Mouse (Mus musculus) urinary bladder, postnatal 36 days (tissue): Measurements from ENCODE around the gene Uqcrh.

Experiments
- DNase-seq, 2 experiments: peaks; one replicate each; pipeline ENCODE4 v3.0.0; 2022; ENCODE audit warnings: low spot score in 2 of 2, mixed read lengths in 1 of 2

Gene Uqcrh

GRCm38 (mm10) chr4:116057559-116057958 lies 17.3 kb downstream of the Uqcrh start:
- no peak for DNase-seq

DNA sequence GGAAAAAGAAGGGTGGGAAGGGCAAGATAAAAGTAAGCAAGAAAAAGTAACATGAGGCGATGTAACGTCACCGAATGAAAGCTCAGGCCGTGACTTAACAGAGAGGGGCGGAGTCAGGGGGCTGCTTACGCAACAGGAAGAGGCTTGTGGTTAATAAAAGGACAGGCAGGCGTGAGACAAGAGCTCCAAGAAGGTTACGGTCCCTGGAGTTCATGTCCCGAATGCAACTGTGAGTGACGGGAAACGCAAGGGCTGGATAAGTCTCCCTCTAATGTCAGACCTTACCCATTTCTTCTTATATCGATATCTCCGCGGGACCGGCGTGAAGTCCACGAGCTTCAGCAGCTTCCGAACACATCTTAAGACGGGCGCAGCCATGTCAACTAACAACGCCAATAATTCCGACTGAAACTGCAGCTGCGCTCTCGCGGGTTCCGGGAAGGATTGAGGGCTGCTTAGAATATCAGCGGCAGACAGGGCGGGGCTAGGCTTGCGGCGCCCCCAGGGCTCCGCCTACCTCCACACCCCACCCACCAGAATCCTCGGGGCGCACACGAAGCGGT lies 21.4 kb downstream of the Uqcrh start, which contains the start of gene Nsun4:
Gene Nsun4 (minus strand): TSS at position 478 of the 563 bp plus-strand sequence.
- peak; percentile 84 to 91 for DNase-seq

DNA sequence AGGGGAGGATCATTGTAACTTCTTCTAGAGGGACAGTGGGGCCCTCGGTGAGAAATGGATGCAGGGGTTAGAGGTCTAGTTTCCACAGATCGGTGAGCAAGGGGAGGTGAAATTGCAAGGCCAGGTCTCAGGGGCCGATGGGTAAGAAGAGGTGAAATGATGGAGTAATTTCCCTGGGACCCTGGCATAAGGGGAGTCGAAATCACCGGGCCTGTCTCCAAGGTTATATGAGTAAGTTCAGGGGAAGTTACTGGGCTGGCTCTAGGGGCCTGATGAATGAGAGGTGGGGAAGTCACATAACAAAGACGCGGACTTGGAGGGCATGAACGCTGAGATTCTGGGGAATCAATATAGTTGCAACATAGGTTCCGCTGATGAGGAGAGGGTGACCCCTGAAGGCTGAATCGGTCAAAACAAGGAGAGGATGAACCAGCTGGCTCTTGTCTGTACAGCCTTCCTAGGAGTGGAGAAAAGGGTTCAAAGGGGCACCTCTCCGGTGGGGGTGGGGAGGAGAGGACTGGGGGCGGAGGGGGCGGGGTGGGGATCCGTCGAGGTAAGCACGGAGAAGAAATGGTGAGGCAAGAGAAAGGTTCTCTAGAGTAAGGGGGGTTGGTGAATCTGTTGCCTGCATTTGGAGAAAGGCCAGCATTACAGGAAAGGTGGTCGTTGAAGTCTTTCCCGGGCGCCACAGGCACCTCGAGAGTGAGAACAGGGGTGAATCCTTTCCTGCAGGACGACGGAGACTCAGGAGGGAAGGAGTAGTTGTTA lies 22.2 kb downstream of the Uqcrh start:
- peak in 1 of 2 experiments; percentile 24 for DNase-seq

- DNase-seq = no peak
Measured at GRCm38 (mm10) chr4:116049211-116049610, 25.7 kb downstream of the Uqcrh start.

- peak in 1 of 2 experiments; percentile 7 for DNase-seq
Measured at GRCm38 (mm10) chr4:116048130-116048920, 26.5 kb downstream of the Uqcrh start.

GRCm38 (mm10) chr4:116047681-116048080 lies 27.2 kb downstream of the Uqcrh start:
- DNase-seq = no peak

- DNase-seq = no peak
Measured at GRCm38 (mm10) chr4:116046604-116047003, 28.3 kb downstream of the Uqcrh start.

DNA sequence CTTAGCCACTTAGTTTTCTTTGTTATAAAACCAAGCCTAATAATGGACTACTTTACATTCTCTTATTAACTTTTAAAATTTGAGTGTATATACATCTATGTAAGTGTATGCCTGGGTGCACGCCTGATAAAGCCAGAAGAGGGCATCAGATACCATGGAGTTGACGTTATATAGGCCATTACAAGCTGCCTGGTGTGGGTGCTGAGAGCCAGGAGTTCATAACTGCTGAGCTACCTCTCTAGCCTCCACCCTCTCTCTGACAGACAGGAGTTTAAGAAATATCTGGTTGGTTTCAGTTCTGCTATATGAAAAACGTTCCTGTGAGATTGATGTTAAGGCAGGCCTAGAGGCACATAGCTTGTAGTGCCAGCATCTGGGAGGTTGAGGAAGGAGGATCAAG lies 32.7 kb downstream of the Uqcrh start:
- DNase-seq = no peak

- no peak for DNase-seq
Measured at GRCm38 (mm10) chr4:116040466-116040865, 34.4 kb downstream of the Uqcrh start.

- DNase-seq = no peak
Measured at GRCm38 (mm10) chr4:116033374-116033773, 41.5 kb downstream of the Uqcrh start.

- DNase-seq = no peak
Measured at GRCm38 (mm10) chr4:116032906-116033305, 42.0 kb downstream of the Uqcrh start.

DNA sequence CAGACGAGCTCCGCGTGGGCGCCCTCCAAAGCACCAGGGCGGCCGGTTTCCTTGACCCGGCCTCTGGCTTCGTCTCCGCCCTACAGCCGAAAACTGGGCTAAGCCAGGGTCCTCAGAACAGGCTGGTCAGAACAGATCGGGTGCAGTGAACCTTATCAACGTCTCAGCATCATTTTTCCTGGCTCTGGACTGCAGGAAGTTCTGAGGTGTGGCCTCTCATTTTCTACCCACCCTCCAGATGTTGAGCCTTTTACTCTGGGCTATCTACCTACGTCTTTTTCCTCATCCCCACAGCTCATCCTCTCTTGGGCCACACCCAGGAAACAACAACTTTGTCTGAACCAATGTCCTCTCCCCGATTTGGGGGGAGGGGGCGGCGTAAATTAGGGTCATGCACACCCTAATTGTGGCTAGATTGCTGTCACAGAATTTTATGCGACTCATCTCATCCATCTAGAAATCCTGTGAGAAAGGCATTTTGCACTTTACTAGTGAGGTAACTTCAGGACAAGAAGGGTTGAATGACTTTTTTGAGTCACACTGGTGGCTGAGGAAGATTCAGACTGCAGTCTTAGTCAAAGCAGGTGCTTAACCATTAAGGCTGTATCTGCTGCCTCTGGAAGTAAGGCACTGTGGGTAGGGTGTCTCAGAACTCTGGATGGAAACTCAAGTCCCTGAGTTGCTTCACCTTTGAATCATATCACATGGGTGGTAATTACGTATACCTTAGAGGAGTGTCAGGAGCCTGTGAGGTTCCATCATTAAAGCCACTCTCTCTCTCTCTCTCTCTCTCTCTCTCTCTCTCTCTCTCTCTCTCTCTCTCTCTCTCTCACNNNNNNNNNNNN lies 56.7 kb downstream of the Uqcrh start, which contains the start of gene Faah:
Gene Faah (minus strand): TSS at position 25 of the 845 bp plus-strand sequence.
- no peak for DNase-seq

DNA sequence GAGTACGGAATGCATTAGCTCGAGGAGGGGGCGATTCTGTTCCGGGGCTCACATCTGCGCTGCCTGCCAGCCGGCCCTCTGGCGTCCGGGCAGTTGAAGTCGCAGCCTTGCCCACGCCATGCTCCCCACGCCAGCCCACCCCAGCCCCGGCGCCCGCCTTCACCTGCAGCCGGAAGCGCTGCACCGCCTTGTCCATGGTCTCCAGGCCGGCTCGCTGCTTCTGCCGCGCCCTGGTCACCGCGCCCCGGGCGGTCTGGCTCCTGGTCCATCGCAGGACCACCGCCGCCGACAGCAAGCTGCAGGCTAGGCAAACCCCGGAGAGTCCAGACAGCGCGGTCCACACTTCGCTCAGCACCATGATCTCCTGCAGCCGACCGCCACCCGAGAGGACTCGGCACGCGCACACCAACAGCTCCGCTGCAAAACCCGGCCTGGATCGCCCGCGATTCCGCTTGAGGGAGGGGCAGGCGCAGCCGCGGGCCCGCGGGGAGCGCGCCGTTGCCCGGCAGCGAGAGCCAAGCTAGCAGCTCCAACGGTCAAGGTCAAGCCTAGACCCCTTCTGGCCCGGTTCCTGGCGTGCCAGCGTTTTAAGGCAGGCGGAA lies 57.5 kb downstream of the Uqcrh start:
- DNase-seq = peak; percentile 59 to 64
